Mouse (Mus musculus): ENCODE results near the gene Abca1.

GRCm38 (mm10) chr4:53149644-53150043 lies 10.1 kb downstream of the Abca1 start:
- no peak for TF ChIP-seq POLR2A (IDR thresholded peaks at IDR 0.05; ENCODE audit: insufficient read depth, low read depth, low read length)
- TF ChIP-seq CTCF (IDR thresholded peaks at IDR 0.05), result no peak

Data from heart, adult 2 months (tissue).